Mouse (Mus musculus): Measurements from ENCODE around the gene Tex10.

Gene Tex10

DNA sequence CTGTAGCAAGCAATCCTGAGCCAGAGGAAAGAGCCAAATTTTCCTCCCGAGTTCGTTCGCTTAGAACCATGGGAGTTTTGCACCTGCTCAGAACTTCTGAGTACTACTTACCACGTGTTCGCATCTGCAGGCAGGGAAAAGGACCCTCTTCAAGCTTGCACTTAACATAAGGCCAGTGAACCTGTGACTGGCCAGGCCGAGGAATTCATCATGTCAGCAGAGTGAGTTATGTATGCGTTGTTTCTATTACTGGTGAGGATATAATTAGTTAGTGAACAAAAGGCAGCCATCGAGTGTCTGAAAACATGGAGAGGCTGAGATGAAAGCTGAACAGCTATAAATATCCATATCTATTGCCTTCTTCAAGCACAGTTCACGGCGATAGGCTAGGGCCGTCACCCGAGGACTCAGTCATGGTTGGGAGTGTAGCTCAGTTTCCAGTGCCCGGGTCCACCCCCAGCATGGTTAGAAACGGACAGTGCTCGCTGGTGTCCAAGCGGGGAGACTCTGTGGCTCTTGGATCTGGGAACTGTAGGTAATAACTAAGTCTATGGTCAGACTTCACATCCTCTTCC, 70.1 kb downstream of the Tex10 start:
- no peak for DNase-seq (ENCODE audit: low spot score)

DNA sequence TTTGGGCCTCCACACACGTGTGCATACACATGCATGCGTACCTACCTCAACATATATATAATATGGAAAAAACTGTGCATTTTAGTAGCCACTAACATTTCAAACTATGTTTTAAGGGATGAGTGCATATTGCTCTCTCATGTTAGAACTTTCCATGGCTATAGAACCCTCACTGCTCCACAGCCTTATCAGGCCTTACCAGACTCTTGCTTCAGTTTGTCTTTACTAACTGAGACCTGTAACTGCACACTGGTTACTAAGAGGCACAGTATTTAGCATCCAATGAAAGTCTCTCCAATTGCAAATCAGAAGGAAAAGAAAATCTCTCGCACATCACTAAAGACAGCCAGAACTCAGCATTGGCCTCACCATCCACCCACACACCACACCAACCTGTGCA, 76.3 kb downstream of the Tex10 start:
- no peak for DNase-seq (ENCODE audit: low spot score)

DNA sequence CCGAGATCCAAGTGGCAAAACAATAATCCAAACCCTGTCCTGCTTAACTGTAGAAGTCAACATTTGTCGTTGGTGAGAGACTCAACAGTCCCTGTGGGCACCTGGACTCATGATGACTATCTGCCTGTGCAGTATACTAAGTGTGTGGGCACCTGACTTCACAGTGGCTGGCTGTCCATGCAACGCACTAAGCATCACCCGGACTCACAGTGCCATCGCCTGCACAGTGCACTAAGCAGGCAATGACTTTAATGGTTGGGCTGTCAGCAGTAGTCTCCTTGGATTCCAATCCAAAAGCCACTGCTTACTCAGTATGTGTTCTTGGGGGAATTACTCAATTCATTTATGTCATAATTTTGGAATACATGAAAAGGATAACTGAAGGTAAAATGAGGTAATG, 90.8 kb downstream of the Tex10 start:
- no peak for DNase-seq (ENCODE audit: low spot score)

DNA sequence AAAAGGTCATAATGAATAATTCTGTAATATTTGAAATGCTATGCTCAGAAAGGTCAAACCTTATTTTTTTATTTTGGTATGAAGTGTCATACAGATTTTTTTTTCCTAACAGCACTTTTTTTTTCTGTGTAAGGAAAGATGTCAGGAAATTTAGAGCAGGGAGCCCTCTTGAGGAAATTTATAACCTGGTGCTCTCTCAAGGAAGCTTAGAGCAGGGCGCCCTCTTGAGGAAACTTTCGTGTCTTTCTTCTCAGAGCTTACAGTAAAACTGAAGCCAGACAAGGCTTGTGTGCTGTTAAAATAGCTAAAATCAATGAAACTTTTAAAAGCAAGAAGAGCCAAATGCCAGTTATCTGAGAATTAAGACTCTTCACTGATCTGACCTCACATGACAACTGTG, 92.3 kb downstream of the Tex10 start:
- DNase-seq (ENCODE audit: low spot score): peak; percentile 45

Measured in ovary, postnatal 36 days (tissue).